8 mouse cellular contexts compared by ENCODE assay signal in the genomic region with DNA sequence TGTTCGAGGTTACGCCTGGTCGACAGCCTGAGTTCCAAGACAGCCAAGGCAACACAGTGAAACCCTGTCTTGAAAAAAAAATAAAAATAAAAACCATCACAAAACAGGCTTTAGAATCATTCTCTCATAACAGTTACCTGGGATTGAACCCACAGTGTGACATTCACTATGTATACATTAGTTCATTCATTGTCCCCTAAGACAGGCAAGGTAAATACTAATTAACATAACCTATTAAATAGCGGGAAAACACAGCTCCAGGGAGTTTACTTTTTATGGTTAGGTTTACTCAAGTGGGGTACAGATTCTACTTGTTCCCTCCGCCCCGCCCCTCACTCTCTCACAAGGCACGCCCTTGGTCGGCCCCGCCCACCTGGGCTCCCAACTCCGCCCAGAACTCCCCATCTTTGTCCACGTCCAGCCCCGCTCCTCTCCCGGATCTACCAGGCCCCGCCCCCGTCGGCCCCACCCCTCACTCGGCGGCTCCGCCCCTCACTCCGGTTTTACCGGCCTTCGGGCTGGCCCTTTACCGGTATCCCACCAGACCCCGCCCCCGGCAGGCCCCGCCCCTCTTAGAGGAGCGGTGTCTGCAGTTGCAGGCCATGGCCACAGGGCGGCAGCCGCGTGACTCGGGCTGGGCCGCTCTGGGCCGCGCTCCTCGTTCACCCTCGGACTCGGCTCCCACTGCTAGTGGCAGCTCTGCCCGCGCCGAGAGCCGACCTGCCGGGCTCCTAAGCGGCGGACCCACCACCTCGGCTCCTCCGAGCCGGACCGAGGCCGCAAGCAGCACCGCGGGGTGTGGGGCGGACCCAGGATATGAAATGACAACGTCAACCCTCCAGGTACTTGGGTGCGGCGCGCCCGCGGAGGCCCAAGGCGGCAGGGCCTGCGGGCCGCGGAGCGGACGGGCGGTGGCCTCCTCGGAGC. TPM values are rescaled to one million over a fixed set of nuclear protein-coding genes. Genes with fewer than 3 reads are reported as not detected.
DNase-seq lines count a peak whose midpoint lies in the region; ATAC-seq lines count a peak whose summit lies in the region.

Gene Vps4a, plus strand, starts transcription at position 573 of the 927 bp plus-strand sequence.

- peaks cover 17% of the 10 kb centered on the region for H3K36me3 ChIP-seq in megakaryocyte, embryonic 14.5 days (replicated peaks; ENCODE audit: low read length)

- H3K9me3 ChIP-seq in megakaryocyte, embryonic 14.5 days: no peaks in the 10 kb centered on the region

- H3K4me1 ChIP-seq in megakaryocyte, embryonic 14.5 days: peaks cover 55% of the 10 kb centered on the region

- peak; percentile 98 for DNase-seq in ZHBTc4 (ENCODE audit: low read depth, low spot score)
- DNase-seq in gastrocnemius, adult 8-10 months (ENCODE audit: low spot score in 2 of 2): peak; percentile 95 to 96
- peak; percentile 54 for DNase-seq in hindlimb bud, embryonic 11.5 days (ENCODE audit: extremely low spot score, low read depth, low spot score)
- peak; percentile 89 to 91 for DNase-seq in left cerebral cortex, adult 8-10 months (ENCODE audit: low spot score in 2 of 2)
- DNase-seq in right cerebral cortex, postnatal 10 days (ENCODE audit: low spot score in 2 of 2): peak; percentile 95 to 96
- peak; percentile 98 for DNase-seq in urinary bladder, postnatal 25 days (ENCODE audit: low spot score)

- peak within 1 kb of the TSS; percentile 93 for H3K4me3 ChIP-seq in megakaryocyte, embryonic 14.5 days (replicated peaks)

- H3K27me3 ChIP-seq in megakaryocyte, embryonic 14.5 days (replicated peaks): no peaks in the 10 kb centered on the region

- peak; percentile 86 for ATAC-seq in common myeloid progenitor, adult 5-6 weeks (replicated peaks; ENCODE audit: low read depth, poor library complexity, severe bottlenecking)

RNA-seq across cellular contexts. Expression of gene Vps4a, which starts in this region (rescaled TPM):
- 33.8 and 34.7 TPM in 2 replicates for total RNA-seq in common myeloid progenitor, adult 5-6 weeks (2017)
- total RNA-seq in gastrocnemius, adult 8-10 months (2022): 10 to 100 TPM; 64.8 to 79.2 (median 72.5) TPM
- 100 to 1,000 TPM; 115 to 126 (median 119) TPM for total RNA-seq in left cerebral cortex, adult 8-10 months (2022)
- 4.1 and 12.0 TPM in 2 replicates for polyA plus RNA-seq in megakaryocyte, embryonic 14.5 days (2012; ENCODE audit: insufficient read depth, low replicate concordance)

Comparison
In these comparisons a context has a peak if more than half of its experiments do, and no peak if none do; other contexts are left out.
1. Peak in every context shown above with its lines: DNase-seq, ATAC-seq and H3K4me3 ChIP-seq.